Mouse (Mus musculus): ENCODE data around the gene Hs6st2. TPM values are rescaled to one million over a fixed set of nuclear protein-coding genes. Genes with fewer than 3 reads are reported as not detected.

Hs6st2 gene
- polyA plus RNA-seq, 1 experiment: 0.38 TPM

- 27% methylated on average over 5 of the region's 5 CpGs for WGBS
- H3K36me3 ChIP-seq (ENCODE audit: control insufficient read depth, insufficient read depth, low read length): no peaks in the 10 kb centered on the region
- no peak overlapping the region for H3K4me3 ChIP-seq (ENCODE audit: low read depth, low read length)
- TF ChIP-seq CTCF (IDR thresholded peaks at IDR 0.05; ENCODE audit: extremely low read depth, insufficient read length, insufficient replicate concordance, low read depth, low read length) (peak; percentile 40; the same call in 1 of the 2 replicates), POLR2A (IDR thresholded peaks at IDR 0.05; ENCODE audit: low read depth, low read length) (no peak)
- no peaks in the 10 kb centered on the region for H3K27me3 ChIP-seq (ENCODE audit: control insufficient read depth, insufficient read depth, low read length)
- H3K4me1 ChIP-seq (ENCODE audit: control insufficient read depth, insufficient read depth, insufficient read length, low read length): no peaks in the 10 kb centered on the region
- no peak overlapping the region for H3K27ac ChIP-seq (ENCODE audit: insufficient read depth, low read depth, low read length)
These were observed 309.0 kb downstream of the Hs6st2 start for GRCm38 (mm10) chrX:51372477-51373239.

DNA sequence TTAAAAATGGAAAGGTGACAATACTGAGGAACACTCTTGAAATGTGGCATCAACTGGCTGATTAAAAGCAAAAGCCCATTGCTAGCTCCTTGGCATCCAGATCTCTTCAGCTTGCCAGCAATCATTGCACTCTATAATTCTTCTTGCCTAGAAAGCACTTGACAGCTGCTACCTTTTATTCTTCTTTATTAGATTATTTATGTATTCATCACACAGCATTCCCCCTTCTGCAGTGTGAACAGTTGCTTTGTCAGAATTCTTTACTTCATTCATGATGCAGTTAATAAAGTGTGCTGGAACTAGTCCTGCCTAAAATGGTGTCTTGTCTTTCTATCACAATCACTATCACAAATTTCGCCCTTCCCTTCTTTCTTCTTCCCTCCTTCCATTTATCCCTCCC is 332.0 kb downstream of the Hs6st2 start:
- TF ChIP-seq POLR2A (IDR thresholded peaks at IDR 0.05; ENCODE audit: low read depth, low read length) (no peak), CTCF (IDR thresholded peaks at IDR 0.05; ENCODE audit: extremely low read depth, insufficient read length, insufficient replicate concordance, low read depth, low read length) (no peak)
- 79% methylated on average over 1 of the region's 1 CpGs for WGBS
- Histone ChIP-seq H3K4me1 (ENCODE audit: control insufficient read depth, insufficient read depth, insufficient read length, low read length) (no peaks in the 10 kb centered on the region), H3K27ac (ENCODE audit: insufficient read depth, low read depth, low read length) (no peak overlapping the region), H3K4me3 (ENCODE audit: low read depth, low read length) (no peak overlapping the region), H3K27me3 (ENCODE audit: control insufficient read depth, insufficient read depth, low read length) (no peaks in the 10 kb centered on the region), H3K36me3 (ENCODE audit: control insufficient read depth, insufficient read depth, low read length) (no peaks in the 10 kb centered on the region)

GRCm38 (mm10) chrX:51343595-51343994 is 338.1 kb downstream of the Hs6st2 start:
- no peak overlapping the region for H3K27ac ChIP-seq (ENCODE audit: insufficient read depth, low read depth, low read length)
- H3K36me3 ChIP-seq (ENCODE audit: control insufficient read depth, insufficient read depth, low read length): no peaks in the 10 kb centered on the region
- WGBS: 16% methylated on average over 3 of the region's 3 CpGs
- no peaks in the 10 kb centered on the region for H3K4me1 ChIP-seq (ENCODE audit: control insufficient read depth, insufficient read depth, insufficient read length, low read length)
- no peak for TF ChIP-seq POLR2A (IDR thresholded peaks at IDR 0.05; ENCODE audit: low read depth, low read length)
- no peak for TF ChIP-seq CTCF (IDR thresholded peaks at IDR 0.05; ENCODE audit: extremely low read depth, insufficient read length, insufficient replicate concordance, low read depth, low read length)
- H3K27me3 ChIP-seq (ENCODE audit: control insufficient read depth, insufficient read depth, low read length): no peaks in the 10 kb centered on the region
- no peak overlapping the region for H3K4me3 ChIP-seq (ENCODE audit: low read depth, low read length)

Other genes starting within 250 kb of the Hs6st2 start
- not detected in 2 replicates for gene Usp26, start 119.4 kb upstream of the Hs6st2 start, polyA plus RNA-seq (2012; rRNA removed)